Mouse (Mus musculus) c-Kit-positive CD71-negative TER-119-negative erythroid progenitor cells, embryonic 14.5 days (primary cell): ENCODE data around the gene Fryl.

Experiments used
- DNase-seq: peaks from one replicate; pipeline ENCODE4 v3.0.0-alpha.2; 2013; ENCODE audit warnings: low read depth

Fryl gene

GRCm38 (mm10) chr5:73221826-73222225 lies 34.6 kb downstream of the Fryl start:
- DNase-seq, result no peak

DNA sequence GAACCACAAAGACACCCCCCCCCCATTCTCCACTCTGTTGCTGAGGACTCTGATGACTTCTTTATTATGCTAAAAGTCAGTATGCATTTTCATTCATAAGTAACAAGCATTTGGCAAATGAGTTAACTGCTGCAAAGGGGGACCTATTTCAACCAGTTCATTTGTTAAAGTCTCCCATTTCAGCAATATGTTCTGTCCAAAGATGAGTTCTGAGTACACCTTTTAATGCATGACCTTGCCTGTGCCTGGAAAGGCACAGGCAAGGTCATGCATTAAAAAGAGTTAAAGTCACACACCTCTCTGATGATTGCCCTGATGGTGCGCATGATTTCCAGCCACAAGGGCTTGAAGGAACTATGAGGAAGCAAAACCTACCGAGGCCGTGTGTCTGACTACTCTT lies 36.7 kb downstream of the Fryl start:
- DNase-seq, result no peak

GRCm38 (mm10) chr5:73218065-73218464 lies 38.4 kb downstream of the Fryl start:
- DNase-seq, result no peak

DNA sequence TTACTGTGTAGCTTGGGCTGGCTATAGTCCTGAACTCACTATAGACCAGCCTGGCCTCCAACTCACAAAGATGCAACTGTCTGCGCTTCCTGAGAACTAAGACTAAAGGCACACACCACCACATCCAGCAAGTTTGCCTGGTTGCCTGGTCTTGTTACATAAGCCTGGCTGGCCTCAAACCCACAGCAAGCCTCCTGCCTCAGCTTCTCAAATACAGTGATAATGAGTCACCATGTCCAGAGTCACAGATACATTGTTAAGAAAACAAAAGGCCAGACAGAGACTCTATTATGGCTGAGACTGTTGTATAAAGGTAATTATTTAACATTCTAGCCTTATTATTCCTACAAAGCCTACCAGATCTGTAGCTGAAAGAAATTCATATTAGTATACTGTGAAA lies 39.3 kb downstream of the Fryl start:
- no peak for DNase-seq

DNA sequence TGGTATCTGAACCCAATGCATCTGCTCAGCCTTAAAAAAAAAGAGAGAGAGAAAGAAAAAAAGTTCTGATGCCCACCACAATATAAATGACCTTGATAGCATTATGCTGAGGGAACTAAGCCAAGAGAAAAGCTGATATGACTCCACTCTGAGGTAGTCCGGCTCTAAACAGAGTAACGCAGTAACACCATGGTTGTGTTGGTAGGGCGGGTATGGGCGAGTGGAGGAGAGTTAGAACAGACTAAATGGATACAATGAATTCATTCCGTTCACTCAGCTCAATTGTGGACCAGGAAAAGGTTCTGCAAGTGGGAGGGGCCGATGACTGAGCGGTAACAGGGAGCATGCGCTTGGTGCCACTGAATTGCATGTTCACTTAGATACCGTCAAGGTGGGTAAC lies 40.4 kb downstream of the Fryl start:
- no peak for DNase-seq

DNA sequence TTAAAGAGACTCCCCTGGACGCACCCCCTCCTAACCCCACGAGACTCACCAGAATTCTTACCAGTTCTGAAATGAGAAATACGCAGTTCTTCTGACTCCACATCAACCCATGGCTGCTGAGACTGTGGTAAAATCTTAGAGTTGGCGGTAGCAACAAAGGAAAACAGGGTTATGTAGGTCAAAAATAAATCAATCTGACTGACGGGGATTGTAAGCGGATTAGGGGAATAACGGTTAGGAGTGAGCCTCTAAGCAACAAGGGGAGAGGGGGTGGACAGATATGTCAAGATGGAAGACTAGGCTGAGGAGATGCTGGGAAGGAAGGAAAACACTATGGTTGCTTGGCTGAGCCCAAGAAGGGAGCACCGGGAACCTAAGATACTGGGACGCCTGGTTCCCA lies 44.0 kb downstream of the Fryl start:
- DNase-seq, result no peak

DNA sequence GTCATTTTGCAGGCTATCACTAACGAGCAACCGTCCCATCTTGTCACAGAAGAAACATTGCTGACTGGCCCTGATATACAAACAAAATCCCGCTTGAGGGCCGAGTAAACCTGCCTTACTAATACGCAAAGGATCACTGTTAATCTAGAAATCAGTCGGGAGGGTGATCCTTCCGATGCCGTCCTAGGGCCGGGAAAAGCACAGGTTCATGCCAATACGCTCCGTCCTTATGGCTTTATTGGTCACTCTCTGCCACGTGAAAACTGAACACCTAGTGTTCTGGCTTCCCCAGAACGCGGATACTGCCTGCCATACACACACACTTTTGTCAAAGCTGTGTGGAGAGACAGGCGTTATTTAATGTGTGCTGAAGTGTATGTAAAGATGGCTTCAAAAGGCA lies 44.5 kb downstream of the Fryl start:
- DNase-seq, result no peak

DNA sequence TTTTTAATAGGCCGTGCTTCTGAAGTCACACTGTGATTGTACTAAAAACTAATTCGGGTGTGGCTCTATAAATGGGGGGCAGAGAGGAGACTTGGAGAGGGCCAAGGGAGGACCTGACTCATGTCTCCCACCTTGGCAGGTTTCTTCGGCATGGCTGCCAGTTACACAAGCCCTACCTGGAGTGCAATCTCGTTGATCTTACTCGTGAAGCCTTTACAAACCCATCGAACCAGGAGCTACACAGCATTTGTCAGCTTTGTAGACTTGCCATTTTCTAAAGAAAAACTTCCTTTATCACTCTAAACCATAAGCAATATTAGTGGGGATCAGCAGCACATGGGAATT lies 45.5 kb downstream of the Fryl start:
- no peak for DNase-seq

- no peak for DNase-seq
Measured at GRCm38 (mm10) chr5:73210127-73210970, 46.1 kb downstream of the Fryl start.

DNA sequence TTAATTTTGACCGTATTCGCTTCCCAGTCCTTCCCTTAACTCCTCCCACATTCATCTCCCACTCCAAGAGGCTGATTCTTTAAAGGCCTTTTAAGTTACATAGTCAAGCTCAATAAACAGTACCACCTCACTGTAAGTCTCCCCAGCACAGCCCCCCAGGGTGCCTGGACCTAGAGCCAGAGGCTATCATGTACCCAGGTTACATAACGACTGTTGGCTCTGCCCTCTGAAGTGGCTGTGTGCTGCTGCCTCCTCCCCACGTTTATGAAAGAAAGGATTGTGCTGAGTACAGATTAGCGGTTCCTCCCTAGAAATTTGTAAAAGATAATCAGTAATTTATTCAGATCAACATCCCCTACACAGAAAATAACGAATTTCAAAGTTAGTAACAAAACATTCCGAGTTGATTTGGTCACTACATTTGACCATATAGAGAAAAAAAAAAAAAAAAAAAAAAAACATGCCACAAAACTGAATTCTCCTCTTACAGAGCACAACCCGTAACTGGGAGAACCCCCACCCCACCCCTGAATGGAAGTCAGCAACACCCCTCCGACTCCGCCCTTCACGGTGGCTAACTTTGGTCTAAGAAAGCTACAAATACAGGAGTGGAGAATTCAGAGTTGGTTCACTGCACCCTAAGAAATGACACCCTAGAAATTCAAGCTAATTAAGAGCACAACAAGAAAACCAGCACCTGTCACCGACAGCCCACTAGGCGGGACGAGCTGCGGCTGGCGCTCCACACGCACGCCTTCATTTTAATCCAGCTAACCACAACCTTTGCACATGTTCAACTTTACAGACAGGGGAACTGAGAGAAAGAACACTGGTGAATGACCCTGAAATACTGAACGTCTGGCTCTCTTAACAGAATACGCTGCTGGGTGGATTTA lies 47.0 kb downstream of the Fryl start:
- DNase-seq, result no peak

DNA sequence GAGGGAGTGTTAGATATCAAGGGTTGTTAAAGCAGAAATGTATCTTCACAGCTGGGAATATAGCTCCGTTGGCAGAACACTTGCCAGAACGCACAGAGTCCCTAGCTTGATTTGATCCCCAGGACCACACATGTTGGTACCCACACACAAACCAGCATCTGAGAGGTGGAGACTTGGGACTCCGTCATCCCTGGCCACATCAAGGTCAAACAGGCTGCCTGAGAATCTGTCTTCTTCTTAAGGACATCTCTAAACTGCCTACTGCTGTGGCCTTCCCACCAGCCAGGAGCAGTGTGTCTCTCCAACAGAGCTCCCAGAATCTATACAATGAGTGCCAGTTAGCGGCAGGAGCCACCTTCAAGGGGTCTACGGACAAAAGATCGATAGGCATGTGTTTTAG lies 47.8 kb downstream of the Fryl start:
- DNase-seq, result no peak

DNA sequence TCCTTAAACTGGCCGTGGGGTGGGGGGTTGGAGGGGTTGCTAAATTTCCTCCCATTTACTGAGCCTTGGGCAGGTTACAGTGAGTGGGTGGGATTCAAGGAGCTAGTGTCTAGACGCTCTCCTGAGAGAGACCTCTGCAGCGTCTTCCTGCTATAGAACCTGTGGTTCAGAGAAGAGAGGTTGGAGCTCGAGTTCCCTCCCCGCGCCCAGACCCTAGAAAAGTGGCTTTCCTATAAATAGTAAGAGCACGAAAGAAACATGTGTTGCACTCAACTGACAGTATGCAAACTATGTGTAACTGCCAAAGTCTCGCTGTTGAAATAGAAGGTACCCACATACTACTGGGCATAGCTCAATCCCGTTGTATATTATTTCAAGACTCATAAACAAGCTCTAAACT lies 49.7 kb downstream of the Fryl start:
- no peak for DNase-seq

DNA sequence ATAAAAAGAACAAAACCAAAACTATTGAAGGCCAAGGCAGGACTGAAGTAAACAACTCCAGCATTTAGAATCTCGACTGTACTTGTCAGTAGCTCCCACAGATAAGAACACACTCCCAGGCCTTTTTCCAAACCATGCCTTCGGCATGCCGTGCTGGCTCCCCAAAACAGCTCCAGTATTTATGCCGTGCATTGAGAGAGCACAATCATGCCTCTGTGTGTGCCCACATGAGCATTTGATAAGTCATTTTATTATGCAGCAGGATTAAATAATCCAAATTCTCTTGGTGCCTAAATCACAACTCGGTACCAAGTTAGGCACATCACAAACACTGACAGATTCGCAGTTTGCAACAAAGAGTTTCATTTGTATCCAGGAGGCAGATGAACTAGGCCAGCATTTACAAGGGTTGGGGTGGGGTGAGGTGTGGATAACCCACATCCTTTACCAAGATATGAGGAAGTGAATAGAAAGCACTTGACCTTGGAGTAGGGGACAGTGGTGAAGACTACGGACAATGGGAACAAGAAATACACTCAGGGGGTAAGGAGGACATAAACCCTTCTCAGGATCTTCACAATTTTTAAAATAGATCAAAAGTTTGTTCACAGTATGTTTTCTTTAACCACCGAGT lies 50.3 kb downstream of the Fryl start:
- DNase-seq, result no peak

- no peak for DNase-seq
Measured at GRCm38 (mm10) chr5:73205050-73205449, 51.4 kb downstream of the Fryl start.

GRCm38 (mm10) chr5:73202498-73202897 lies 53.9 kb downstream of the Fryl start:
- no peak for DNase-seq

GRCm38 (mm10) chr5:73202077-73202476 lies 54.3 kb downstream of the Fryl start:
- DNase-seq, result no peak

- DNase-seq, result no peak
Measured at GRCm38 (mm10) chr5:73200387-73201384, 55.7 kb downstream of the Fryl start.

DNA sequence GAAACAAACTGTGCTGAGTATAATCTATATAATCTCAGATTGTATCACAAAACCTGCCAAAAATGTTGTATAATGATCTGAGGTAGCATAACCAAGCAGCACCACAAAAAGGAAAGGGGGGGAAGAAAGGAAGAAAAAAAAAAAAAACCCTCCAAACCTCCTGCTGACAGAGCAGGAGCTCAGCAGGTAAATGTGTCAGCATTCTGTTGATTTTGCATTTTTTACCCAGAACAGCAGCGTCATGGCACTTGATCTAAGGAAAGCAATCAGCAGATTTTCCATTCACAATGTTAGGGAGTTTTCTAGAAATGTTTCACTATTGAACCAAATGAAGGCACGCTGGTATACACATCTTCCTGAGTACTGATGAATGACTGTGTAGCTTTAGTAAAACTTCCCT lies 56.8 kb downstream of the Fryl start:
- DNase-seq, result no peak

- no peak for DNase-seq
Measured at GRCm38 (mm10) chr5:73198690-73199089, 57.7 kb downstream of the Fryl start.

- no peak for DNase-seq
Measured at GRCm38 (mm10) chr5:73197796-73198195, 58.6 kb downstream of the Fryl start.

DNA sequence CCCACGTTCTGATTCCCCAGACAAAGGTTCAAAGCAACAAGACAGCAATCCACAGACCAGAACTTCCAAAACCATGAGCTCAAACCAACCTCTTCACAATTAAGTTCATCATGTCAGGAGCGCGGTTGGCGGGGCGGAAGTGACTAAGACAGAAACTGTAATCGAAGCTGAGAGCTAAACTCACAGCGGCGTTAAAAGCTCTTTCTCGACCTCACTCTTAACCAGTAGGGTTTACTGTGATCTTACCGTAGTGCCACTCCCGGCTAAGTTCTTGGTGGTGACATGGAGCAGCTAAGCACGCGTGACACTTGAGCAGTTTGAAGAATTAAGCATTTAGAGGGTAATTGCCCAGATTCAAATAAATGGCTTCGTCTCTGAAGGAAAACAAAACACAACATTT lies 61.7 kb downstream of the Fryl start:
- DNase-seq, result no peak
